Mouse (Mus musculus) right cerebral cortex, adult 2 months (tissue): ENCODE results near the gene Gm17482.

ENCODE experiments used
- DNase-seq, 2 experiments: peaks; one replicate each; pipeline ENCODE4 v3.0.0; 2021 to 2022; ENCODE audit warnings: low spot score in 2 of 2

Gm17482 gene

DNA sequence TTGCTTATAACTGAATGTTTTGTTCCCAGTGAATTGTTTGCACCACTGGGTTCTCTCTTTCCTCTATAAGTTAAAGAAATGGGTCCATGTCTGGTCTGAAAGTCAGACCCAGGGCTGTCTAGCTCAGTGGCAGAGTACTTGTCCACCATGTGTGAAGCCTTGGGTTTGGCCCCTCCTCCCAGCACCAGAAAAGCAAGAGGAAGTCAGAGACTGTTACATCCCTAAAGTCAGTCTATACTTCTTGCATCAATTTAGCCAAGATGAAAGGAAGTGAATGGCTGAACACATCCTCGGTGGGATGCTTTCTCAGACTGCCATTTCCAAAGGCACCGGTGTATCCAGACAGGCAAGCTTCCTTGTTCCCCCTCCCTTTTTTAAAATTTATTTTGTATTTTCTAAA lies 63.9 kb downstream of the Gm17482 start:
- DNase-seq: peak in 1 of 2 experiments; percentile 2

DNA sequence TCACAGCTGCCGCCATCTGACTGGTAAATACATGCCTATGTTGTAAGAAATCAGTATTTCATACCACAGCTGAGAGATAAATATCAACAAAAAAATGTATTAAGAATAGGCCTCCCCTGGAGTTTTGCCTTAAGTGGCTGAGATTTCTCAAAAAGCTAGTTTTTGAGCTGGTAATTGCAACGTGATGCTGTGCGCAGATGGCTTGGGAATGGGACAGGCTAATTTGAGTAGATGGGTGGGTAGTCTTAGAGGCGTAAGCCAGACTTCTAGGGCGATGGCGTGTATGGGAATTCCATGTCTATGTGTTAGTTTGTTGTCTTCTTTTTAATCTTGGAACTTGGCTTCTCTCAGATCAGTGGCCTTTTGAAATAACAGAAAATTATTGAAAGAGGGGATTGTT lies 64.7 kb downstream of the Gm17482 start:
- DNase-seq: peak in 1 of 2 experiments; percentile 56

DNA sequence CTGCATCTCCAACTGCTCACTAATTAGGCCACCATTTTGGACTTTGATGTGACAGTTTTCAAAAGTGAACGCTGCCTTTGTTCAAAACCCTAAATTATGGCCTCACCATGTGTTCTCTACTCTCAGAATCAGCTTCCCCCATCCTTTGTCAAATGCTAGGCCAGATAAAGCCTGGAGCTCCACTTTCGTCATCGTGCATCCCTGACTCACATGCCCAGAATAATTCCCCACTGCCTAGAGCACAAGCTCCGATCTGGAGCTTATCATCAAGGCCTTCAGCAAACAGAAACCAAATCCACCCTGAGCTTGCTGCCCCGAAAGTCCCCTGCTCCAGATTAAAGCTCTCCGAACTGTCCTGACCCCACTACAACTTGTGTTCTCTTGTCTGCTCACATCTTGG lies 65.5 kb downstream of the Gm17482 start:
- peak; percentile 54 to 59 for DNase-seq

DNA sequence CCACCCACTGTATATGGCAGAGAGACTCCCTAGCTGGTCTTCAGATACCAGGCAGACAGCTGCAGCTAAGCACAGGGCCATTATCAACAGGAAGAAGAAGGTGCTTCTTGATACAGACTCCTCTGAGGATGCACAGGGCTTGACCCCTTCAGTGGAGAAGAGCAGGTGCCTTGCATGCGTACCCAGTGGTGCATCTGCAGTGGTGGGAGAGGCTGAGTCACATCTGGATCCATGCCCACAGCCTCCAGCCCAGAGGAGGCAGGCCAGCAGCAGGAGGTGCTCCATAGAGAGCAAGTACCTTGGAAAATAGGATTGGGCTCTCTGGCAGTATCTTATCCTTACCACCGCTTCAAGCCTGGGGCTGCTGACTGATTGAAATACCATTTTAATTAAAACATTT lies 66.7 kb downstream of the Gm17482 start:
- DNase-seq: peak in 1 of 2 experiments; percentile 4

DNA sequence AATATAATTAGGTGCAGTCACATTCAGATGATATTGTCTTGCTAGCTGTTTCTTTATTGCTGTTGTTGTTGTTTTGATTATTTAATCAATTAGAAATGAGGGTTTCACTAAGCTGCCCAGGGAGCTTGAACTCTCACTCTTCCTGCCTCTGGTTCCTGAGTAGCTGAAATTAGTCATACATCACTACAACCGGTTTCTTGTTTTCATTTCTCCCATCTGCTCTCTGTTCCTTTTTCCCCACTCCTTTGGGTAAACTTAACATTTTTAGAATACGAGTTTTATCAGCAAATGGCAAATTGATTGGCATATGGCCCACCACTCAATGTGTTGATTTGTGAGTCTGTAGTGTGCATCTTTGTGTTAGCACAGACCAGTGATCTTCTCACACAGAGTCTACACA lies 80.0 kb downstream of the Gm17482 start:
- no peak for DNase-seq
